Mouse (Mus musculus) hindbrain, embryonic 12.5 days (tissue): ENCODE results near the gene Olfr1246. TPM values are rescaled to one million over a fixed set of nuclear protein-coding genes. Genes with fewer than 3 reads are reported as not detected.
"Not testable (repeated sequence)": the region's sequence is repeated elsewhere in the genome, so short reads cannot be mapped to it uniquely, and the experiment has no call there.

Source experiments
- ATAC-seq: fragments of 200-750 bp; cut with Nextera tagmentation; 2 replicates; pipeline ENCODE4 v1.8.0; 2017; ENCODE audit warnings: moderate TSS enrichment; ENCODE audit not compliant: low FRiP score
- H3K27ac ChIP-seq: fragments of 300-500 bp; sonication (generic); 2 replicates; pipeline ENCODE4 v1.5.1; 2016; ENCODE audit warnings: mild to moderate bottlenecking
- H3K27me3 ChIP-seq: fragments of 300-500 bp; sonication (generic); 2 replicates; pipeline ENCODE4 v1.6.1; 2016; ENCODE audit warnings: mild to moderate bottlenecking
- H3K36me3 ChIP-seq: fragments of 300-500 bp; sonication (generic); 2 replicates; pipeline ENCODE4 v1.6.1; 2016; ENCODE audit warnings: mild to moderate bottlenecking
- H3K4me1 ChIP-seq: fragments of 300-500 bp; sonication (generic); 2 replicates; pipeline ENCODE4 v1.6.1; 2016
- H3K4me2 ChIP-seq: fragments of 300-500 bp; sonication (generic); replicated peaks from 2 replicates; pipeline ENCODE4 v1.6.1; 2016; ENCODE audit warnings: mild to moderate bottlenecking
- H3K4me3 ChIP-seq: fragments of 300-500 bp; sonication (generic); 2 replicates; pipeline ENCODE4 v1.5.1; 2016; ENCODE audit warnings: mild to moderate bottlenecking
- H3K9ac ChIP-seq: fragments of 300-500 bp; sonication (generic); 2 replicates; pipeline ENCODE4 v1.6.1; 2016; ENCODE audit warnings: mild to moderate bottlenecking, moderate library complexity
- H3K9me3 ChIP-seq: fragments of 300-500 bp; sonication (generic); replicated peaks from 2 replicates; pipeline ENCODE4 v1.6.1; 2016; ENCODE audit warnings: mild to moderate bottlenecking
- WGBS: fragments of 180-500 bp; shearing (Covaris S2); methylation state at CpG from one replicate; pipeline ENCODE4 v1.1.7; 2016; 5-methylcytosine and 5-hydroxymethylcytosine counted together
- polyA plus RNA-seq: library from polyadenylated mRNA; unstranded; fragments of >200 nt; fragmentation: Nextera tagmentation; extraction: Ambion mirVana; gene quantifications from 2 replicates; pipeline ENCODE4 v1.2.1, GENCODE M21; 2016

Gene Olfr1246
- not detected in 2 replicates for polyA plus RNA-seq

DNA sequence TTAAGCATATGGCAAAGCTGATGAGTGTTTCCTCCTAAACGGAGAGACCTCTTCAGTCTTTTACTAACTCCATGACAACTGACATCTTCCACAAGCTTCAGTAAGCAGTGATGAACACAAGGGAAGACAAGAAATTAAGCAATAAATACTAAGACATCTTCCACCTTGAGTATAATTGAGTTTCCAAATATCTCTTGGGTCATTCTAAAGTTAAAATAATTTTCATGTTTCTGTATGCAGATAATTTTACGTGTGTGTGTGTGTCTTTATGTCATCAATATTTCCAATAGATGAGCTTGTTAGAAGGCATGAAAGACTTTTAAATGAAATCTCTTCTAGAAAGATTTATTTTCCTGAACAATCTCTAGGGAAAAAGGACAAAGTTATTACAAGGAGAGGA, at the start of gene Olfr1246:
Olfr1246 (minus strand) TSS at position 101 of the 400 bp plus-strand sequence.
- Histone ChIP-seq H3K4me1 (no peaks in the 10 kb centered on the region), H3K27ac (no peak within 1 kb of the TSS), H3K9me3 (no peaks in the 10 kb centered on the region), H3K27me3 (no peaks in the 10 kb centered on the region), H3K4me2 (no peak within 1 kb of the TSS), H3K4me3 (no peak within 1 kb of the TSS), H3K36me3 (no peaks in the 10 kb centered on the region), H3K9ac (no peak within 1 kb of the TSS)
- no peak for ATAC-seq
- 83% methylated on average over 2 of the region's 2 CpGs for WGBS

DNA sequence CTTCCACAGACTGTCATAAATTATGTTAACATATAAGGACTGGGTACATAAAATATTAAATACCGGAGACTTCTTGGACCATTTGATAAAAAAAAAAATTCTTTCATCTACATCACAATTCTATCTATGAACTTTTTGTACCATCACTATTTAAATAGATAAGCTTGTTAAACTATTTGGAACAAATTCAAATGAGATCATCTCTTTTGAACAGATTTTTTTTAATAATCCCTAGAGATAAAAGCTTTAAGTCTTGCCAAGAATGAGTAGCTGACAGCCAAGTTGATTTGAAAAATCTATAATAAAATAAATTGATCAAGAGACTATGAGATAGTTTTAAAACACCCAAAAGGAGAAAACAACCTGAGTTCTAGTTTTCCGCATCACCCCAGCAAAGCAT, 41.9 kb upstream of the Olfr1246 start, which contains the start of gene Olfr1249:
Olfr1249 (minus strand) TSS at position 101 of the 400 bp plus-strand sequence.
- Histone ChIP-seq H3K4me1 (no peaks in the 10 kb centered on the region), H3K27ac (no peak within 1 kb of the TSS), H3K27me3 (no peaks in the 10 kb centered on the region), H3K4me3 (no peak within 1 kb of the TSS), H3K9me3 (no peaks in the 10 kb centered on the region), H3K9ac (no peak within 1 kb of the TSS), H3K4me2 (no peak within 1 kb of the TSS), H3K36me3 (no peaks in the 10 kb centered on the region)
- WGBS, result 93% methylated on average over 2 of the region's 2 CpGs
- ATAC-seq, result no peak

DNA sequence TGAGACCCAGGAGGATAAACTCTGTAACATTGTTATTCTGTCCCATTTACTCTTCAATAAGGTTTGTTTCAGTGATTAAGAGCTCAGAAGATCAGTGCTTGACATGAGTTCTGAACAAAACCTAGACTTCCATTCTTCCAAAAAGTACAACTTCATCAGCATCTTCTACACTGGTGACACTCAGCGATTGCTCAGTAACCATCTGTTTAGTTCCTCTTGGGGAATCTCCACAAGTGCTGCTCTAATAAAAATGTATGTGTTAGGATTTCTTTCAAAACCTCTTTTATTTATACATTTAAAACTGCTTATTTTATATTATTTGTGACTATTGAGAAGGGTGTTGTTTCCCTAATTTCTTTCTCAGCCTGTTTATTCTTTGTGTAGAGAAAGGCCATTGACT, 25.2 kb upstream of the Olfr1246 start, which contains the start of gene Olfr1248:
Olfr1248 (minus strand) TSS at position 101 of the 400 bp plus-strand sequence.
- not testable (repeated sequence) for H3K9ac ChIP-seq, H3K27ac ChIP-seq, H3K4me1 ChIP-seq, H3K4me2 ChIP-seq, H3K36me3 ChIP-seq, ATAC-seq, H3K4me3 ChIP-seq, H3K9me3 ChIP-seq, H3K27me3 ChIP-seq
- WGBS, result 83% methylated on average over 1 of the region's 1 CpGs

DNA sequence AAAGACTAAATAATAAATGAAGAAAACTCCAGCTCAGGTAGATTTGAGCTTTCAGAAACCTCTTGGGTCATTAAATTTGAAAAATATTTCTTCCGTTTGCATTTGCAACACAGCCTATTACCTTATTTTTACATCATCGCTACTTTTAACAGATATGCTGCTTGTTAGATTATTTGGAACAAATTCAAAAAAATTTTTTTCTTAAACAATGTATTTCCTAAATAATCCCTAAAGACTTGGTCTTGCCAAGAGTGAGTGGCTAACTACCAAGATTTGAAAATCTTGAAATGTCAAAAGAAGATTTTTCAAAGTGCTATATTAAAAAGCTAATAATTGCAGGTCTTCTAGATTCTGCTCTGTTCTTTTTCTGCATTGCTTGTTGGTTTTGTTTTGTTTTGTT, 21.1 kb upstream of the Olfr1246 start, which contains the start of gene Olfr1247:
Olfr1247 (minus strand) TSS at position 101 of the 400 bp plus-strand sequence.
- ATAC-seq, result no peak
- no peaks in the 10 kb centered on the region for H3K9me3 ChIP-seq
- H3K4me3 ChIP-seq, result no peak within 1 kb of the TSS
- no peaks in the 10 kb centered on the region for H3K27me3 ChIP-seq
- H3K36me3 ChIP-seq, result no peaks in the 10 kb centered on the region
- no peak within 1 kb of the TSS for H3K27ac ChIP-seq
- H3K9ac ChIP-seq, result no peak within 1 kb of the TSS
- H3K4me1 ChIP-seq, result no peaks in the 10 kb centered on the region
- 97% methylated on average over 2 of the region's 2 CpGs for WGBS
- no peak within 1 kb of the TSS for H3K4me2 ChIP-seq

DNA sequence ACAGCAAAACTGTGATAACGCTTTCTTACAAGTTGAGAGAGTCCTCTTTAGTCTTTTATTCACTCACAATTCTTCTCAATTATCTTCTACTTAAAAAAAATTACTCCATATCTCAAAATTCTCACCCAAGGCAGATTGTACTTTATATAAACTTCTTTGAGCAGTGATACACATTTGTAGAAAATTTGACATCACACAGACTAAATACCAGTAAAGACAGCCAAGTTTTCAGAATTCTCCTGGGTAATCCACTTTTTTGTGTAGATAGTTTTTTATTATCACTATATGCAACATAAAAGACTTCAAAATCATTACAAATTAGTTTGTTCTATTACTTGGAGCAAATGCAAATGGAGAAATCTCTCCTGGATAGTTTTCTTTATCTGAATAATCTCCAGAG, 14.6 kb downstream of the Olfr1246 start, which contains the start of gene Olfr1245:
Olfr1245 (minus strand) TSS at position 101 of the 400 bp plus-strand sequence.
- ATAC-seq, result no peak
- WGBS, result 91% methylated on average over 1 of the region's 1 CpGs
- H3K36me3 ChIP-seq, result no peaks in the 10 kb centered on the region
- no peaks in the 10 kb centered on the region for H3K9me3 ChIP-seq
- H3K4me2 ChIP-seq, result no peak within 1 kb of the TSS
- H3K27ac ChIP-seq, result no peak within 1 kb of the TSS
- H3K4me3 ChIP-seq, result no peak within 1 kb of the TSS
- no peaks in the 10 kb centered on the region for H3K27me3 ChIP-seq
- no peaks in the 10 kb centered on the region for H3K4me1 ChIP-seq
- H3K9ac ChIP-seq, result no peak within 1 kb of the TSS

DNA sequence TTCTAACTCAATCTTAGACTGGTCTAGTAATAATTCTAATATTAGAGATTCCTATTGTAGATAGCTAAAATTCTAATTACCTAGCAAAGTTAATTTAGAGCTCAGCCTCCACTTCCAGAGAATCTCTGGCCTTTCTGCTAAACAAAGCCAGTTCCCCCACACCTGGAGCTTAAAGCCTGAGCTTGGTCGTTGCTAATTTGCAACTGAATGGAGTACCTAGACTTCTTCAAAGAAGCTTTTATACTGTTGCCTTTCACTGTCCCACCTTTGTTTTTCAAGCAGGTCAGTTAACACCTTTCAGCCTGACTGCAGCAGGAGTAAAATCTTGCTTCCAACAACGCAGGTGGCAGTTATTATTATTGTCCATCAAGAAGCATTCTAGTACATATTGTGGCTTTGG, 30.3 kb downstream of the Olfr1246 start:
- H3K4me3 ChIP-seq, H3K9me3 ChIP-seq, H3K36me3 ChIP-seq, H3K27me3 ChIP-seq, ATAC-seq, H3K4me1 ChIP-seq, H3K4me2 ChIP-seq, H3K9ac ChIP-seq, H3K27ac ChIP-seq: not testable (repeated sequence)
- WGBS, result 62% methylated on average over 2 of the region's 2 CpGs

DNA sequence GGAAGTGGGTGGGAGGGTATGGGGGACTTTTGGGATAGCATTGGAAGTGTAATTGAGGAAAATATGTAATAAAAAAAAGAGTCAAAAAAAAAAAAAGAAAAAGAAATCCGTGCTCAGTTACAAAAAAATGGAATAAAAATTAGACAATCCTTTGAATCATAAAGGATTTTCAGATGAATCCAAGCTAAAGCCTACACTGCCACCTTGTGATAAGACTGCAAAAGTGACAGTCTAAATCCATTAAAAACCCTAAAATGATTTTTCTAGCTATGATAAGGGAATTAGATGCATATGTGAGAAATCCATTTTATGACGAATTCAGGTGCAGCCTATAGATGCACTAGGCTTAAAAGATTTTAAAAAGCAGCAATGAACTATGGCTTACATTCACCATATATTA, 48.4 kb downstream of the Olfr1246 start:
- Histone ChIP-seq H3K4me2 (no peak overlapping the region), H3K9me3 (no peaks in the 10 kb centered on the region), H3K36me3 (no peaks in the 10 kb centered on the region), H3K27me3 (no peaks in the 10 kb centered on the region), H3K27ac (no peak overlapping the region), H3K4me1 (no peaks in the 10 kb centered on the region), H3K4me3 (no peak overlapping the region), H3K9ac (no peak overlapping the region)
- ATAC-seq, result no peak
- 56% methylated on average over 2 of the region's 2 CpGs for WGBS

DNA sequence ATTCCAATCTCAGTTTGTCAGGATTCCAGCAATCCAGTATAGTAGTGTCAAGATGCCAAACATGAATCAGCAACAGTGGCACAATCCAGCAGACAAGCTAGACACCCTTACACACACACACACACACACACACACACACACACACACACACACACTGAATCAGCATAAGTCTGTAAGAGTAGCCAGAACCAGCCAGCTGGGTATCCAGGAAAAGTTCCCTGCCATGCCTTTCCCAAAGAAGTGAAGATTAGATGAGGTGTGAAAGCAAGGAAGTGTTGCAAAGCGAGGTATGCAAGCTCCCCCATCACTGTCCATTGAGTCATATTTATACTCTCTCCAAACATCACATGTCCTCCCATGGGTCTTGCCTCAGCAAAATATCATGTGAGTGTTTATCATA, 53.0 kb downstream of the Olfr1246 start:
- Histone ChIP-seq H3K9me3 (no peaks in the 10 kb centered on the region), H3K4me1 (no peaks in the 10 kb centered on the region), H3K9ac (no peak overlapping the region), H3K36me3 (no peaks in the 10 kb centered on the region), H3K4me3 (no peak overlapping the region), H3K27ac (no peak overlapping the region), H3K27me3 (no peaks in the 10 kb centered on the region), H3K4me2 (no peak overlapping the region)
- ATAC-seq, result no peak
- WGBS, result 71% methylated on average over 1 of the region's 1 CpGs

Other genes with a start within 250 kb of the Olfr1246 start
- gene Olfr1234, start 228.3 kb downstream of the Olfr1246 start, polyA plus RNA-seq, result not detected in 2 replicates
- gene Olfr1238, start 183.5 kb downstream of the Olfr1246 start, polyA plus RNA-seq, result not detected in 2 replicates
- not detected in 2 replicates for gene Olfr1239, start 172.8 kb downstream of the Olfr1246 start, polyA plus RNA-seq
- gene Olfr1240, start 150.2 kb downstream of the Olfr1246 start, polyA plus RNA-seq, result not detected in 2 replicates
- gene Olfr1241, start 106.0 kb downstream of the Olfr1246 start, polyA plus RNA-seq, result not detected in 2 replicates
- gene Olfr1242, start 94.8 kb downstream of the Olfr1246 start, polyA plus RNA-seq, result not detected in 2 replicates
- not detected in 2 replicates for gene Olfr1243, start 61.7 kb downstream of the Olfr1246 start, polyA plus RNA-seq
- gene Olfr1245, start 14.7 kb downstream of the Olfr1246 start, polyA plus RNA-seq, result not detected in 2 replicates
- not detected in 2 replicates for gene Olfr1247, start 21.0 kb upstream of the Olfr1246 start, polyA plus RNA-seq
- not detected in 2 replicates for gene Olfr1248, start 25.1 kb upstream of the Olfr1246 start, polyA plus RNA-seq
- not detected in 2 replicates for gene Olfr1249, start 41.8 kb upstream of the Olfr1246 start, polyA plus RNA-seq
- not detected in 2 replicates for gene Olfr1250, start 68.3 kb upstream of the Olfr1246 start, polyA plus RNA-seq
- not detected in 2 replicates for gene Olfr1251, start 78.8 kb upstream of the Olfr1246 start, polyA plus RNA-seq
- not detected in 2 replicates for gene Olfr1252, start 131.9 kb upstream of the Olfr1246 start, polyA plus RNA-seq
- gene Olfr1253, start 163.9 kb upstream of the Olfr1246 start, polyA plus RNA-seq, result not detected in 2 replicates
- not detected in 2 replicates for gene Olfr1254, start 200.5 kb upstream of the Olfr1246 start, polyA plus RNA-seq
- not detected in 2 replicates for gene Olfr1255, start 218.9 kb upstream of the Olfr1246 start, polyA plus RNA-seq
- not detected in 2 replicates for gene Olfr1256, start 248.4 kb upstream of the Olfr1246 start, polyA plus RNA-seq